Mouse (Mus musculus) stomach, embryonic 16.5 days (tissue): ENCODE data around the gene Trpt1. TPM values are rescaled to one million over a fixed set of nuclear protein-coding genes. Genes with fewer than 3 reads are reported as not detected.

Experiments used
- ATAC-seq: fragments of 200-750 bp; cut with Nextera tagmentation; 2 replicates; pipeline ENCODE4 v1.8.0; 2017; ENCODE audit warnings: moderate number of reproducible peaks, moderate TSS enrichment; ENCODE audit not compliant: insufficient read depth, low FRiP score
- H3K27ac ChIP-seq: fragments of 300-500 bp; sonication (generic); 2 replicates; pipeline ENCODE4 v1.5.1; 2014; ENCODE audit warnings: low read length
- H3K27me3 ChIP-seq: fragments of 300-500 bp; sonication (generic); 2 replicates; pipeline ENCODE4 v1.6.1; 2014; ENCODE audit warnings: low read length, control low read depth, mixed read lengths; ENCODE audit not compliant: control insufficient read depth, insufficient read depth
- H3K36me3 ChIP-seq: fragments of 300-500 bp; sonication (generic); 2 replicates; pipeline ENCODE4 v1.6.1; 2014; ENCODE audit warnings: low read length; ENCODE audit not compliant: control insufficient read depth, insufficient read depth
- H3K4me1 ChIP-seq: fragments of 300-500 bp; sonication (generic); 2 replicates; pipeline ENCODE4 v1.6.1; 2014; ENCODE audit warnings: low read length, control low read depth, mixed read lengths; ENCODE audit not compliant: control insufficient read depth, insufficient read depth
- H3K4me2 ChIP-seq: fragments of 300-500 bp; sonication (generic); 2 replicates; pipeline ENCODE4 v1.6.1; 2014; ENCODE audit warnings: low read depth, low read length, mixed read lengths
- H3K4me3 ChIP-seq: fragments of 300-500 bp; sonication (generic); replicated peaks from 2 replicates; pipeline ENCODE4 v1.5.1; 2014; ENCODE audit warnings: mild to moderate bottlenecking, low read length
- H3K9ac ChIP-seq: fragments of 300-500 bp; sonication (generic); 2 replicates; pipeline ENCODE4 v1.6.1; 2014; ENCODE audit warnings: low read length
- H3K9me3 ChIP-seq: fragments of 300-500 bp; sonication (generic); replicated peaks from 2 replicates; pipeline ENCODE4 v1.6.1; 2016; ENCODE audit warnings: low read length, control low read depth; ENCODE audit not compliant: control insufficient read depth
- WGBS: fragments of 180-500 bp; shearing (Covaris S2); extraction: QIAGEN DNeasy Blood & Tissue Kit; methylation state at CpG from one replicate; pipeline ENCODE4 v1.1.7; 2014; 5-methylcytosine and 5-hydroxymethylcytosine counted together
- polyA plus RNA-seq: library from polyadenylated mRNA; unstranded; fragments of >200 nt; fragmentation: Nextera tagmentation; extraction: Ambion mirVana; gene quantifications from 2 replicates; pipeline ENCODE4 v1.2.1, GENCODE M21; 2015

The Trpt1 gene
- polyA plus RNA-seq, 1 experiment from 2014 or later = 12.0 TPM

DNA sequence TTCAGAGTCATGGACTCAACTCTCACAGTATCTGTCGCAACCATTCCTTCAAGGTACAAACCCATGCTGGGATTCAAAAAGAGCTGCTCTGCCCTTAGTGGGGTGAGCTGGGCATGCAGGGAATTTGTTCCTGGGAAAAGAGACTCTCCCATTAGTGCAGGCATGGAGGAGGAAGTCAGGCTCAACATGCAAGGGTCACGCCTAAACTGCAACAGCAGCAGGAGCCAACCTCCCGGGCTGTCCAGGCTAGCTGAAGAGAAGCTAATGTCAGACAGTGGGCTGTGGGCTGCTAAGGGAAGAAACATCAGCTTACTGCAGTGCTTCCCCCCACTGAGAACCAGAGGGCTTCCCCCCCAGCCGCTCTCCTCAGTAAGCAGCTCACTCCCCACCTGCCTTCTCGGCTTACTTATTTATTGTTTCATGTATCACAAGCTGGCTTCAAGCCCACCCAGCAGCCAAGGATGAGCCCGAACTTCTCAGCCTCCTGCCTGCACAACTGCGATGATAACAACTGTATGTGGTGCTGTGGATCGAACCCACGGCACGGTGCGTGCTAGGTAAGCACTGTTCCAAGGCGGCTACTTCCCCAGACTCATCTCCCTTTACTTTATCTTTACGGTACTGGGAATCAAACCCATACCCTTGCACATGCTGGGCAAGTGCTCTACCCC, 23.5 kb upstream of the Trpt1 start:
- Histone ChIP-seq H3K27me3 (no peaks in the 10 kb centered on the region), H3K27ac (peak overlapping the region; percentile 38; the same call in 1 of the 2 replicates), H3K4me3 (no peak overlapping the region), H3K4me2 (no peak overlapping the region), H3K9me3 (no peaks in the 10 kb centered on the region), H3K4me1 (peaks cover 59% of the 10 kb centered on the region), H3K36me3 (no peaks in the 10 kb centered on the region), H3K9ac (peak overlapping the region; percentile 23; the same call in 1 of the 2 replicates)
- ATAC-seq = no peak
- WGBS = 73% methylated on average over 13 of the region's 13 CpGs

DNA sequence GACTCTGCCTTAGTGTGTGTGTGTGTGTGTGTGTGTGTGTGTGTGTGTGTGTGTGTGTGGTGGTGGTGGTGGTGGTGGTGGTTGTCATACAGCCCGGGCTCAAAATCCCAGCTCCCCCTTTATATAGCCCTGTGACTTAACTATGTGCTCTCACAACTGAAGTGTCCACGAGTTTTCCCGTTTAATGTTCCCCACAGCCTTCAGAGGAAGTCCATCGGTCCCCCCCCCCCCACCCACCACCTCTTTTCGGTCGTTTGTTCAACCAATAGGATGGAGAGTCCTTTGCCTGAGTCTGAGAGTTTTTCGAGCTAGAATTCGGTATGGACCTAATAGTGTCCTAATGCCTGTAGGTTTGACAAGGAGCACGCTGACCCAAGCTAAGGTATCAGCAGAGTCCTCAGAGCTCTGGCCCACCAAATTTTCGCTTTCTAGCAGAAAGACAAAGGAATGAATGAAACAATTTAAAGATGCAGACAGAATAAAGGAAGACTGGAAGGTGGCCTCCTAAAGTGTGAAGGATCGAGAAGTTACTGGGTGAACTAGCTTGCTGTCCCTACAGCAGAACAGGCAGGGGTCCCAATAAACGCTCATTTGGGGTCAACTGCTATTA, 22.2 kb upstream of the Trpt1 start:
- H3K9me3 ChIP-seq = no peaks in the 10 kb centered on the region
- WGBS = 32% methylated on average over 12 of the region's 12 CpGs
- H3K36me3 ChIP-seq = no peaks in the 10 kb centered on the region
- H3K4me3 ChIP-seq = peak overlapping the region; percentile 75
- H3K4me1 ChIP-seq = peaks cover 60% of the 10 kb centered on the region
- ATAC-seq = no peak
- peak overlapping the region; percentile 92 for H3K4me2 ChIP-seq
- H3K27ac ChIP-seq = peak overlapping the region; percentile 97
- H3K9ac ChIP-seq = peak overlapping the region; percentile 89
- H3K27me3 ChIP-seq = no peaks in the 10 kb centered on the region

DNA sequence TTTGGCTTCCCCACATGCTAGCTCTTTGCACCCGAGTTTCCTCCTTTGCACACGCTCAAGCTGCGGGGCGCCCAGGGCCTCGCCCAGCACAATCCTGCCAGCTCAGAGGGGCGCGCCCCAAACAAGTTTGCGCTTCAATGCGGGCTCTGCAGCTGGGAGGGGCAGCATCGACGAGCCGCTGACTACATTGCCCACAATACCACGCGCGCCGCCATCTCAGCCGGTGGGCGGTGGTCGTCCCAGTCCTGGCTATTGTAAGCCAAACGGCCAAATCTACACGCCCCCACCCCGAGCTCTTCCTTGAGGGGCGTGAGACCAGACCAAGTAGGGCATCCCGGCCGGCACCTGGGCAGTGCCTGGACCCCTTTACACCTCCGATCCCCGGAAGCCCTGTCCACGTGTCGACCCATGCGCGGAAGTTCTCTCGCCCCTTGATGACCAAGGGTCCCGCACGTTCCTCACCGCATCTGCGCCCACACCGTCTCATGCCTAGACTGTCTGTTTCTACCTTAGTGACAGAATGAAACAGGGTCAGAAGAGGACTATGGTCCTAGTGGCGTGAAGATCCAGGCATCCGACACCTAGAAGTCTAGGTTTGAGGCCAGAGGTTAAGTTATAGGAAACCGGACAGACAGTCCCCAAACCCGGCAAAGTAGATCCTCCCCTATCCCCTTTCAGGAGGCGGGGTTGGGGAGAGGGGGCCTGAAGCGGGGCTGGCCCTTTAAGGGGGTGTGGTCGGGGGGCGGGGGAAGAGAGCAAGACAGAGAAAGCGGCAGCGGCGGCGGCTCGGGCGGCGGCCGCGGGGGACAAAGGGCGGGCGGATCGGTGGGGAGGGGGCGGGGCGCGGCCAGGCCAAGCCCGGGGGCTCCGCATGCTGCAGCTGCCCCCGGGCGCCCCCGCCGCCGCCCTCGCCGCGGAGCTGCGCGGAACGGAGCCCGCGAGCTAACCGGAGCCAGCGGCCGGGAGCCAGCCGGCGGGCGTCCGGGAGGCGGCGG, 21.4 kb upstream of the Trpt1 start, which contains the start of gene Ppp1r14b:
Ppp1r14b (plus strand) TSS at position 758 of the 995 bp plus-strand sequence.
- H3K9me3 ChIP-seq = no peaks in the 10 kb centered on the region
- H3K4me2 ChIP-seq = peak within 1 kb of the TSS; percentile 92
- WGBS = under 1% methylated on average over 60 of the region's 84 CpGs
- H3K9ac ChIP-seq = peak within 1 kb of the TSS; percentile 89
- ATAC-seq = peak; percentile 67
- peaks cover 66% of the 10 kb centered on the region for H3K4me1 ChIP-seq
- peak within 1 kb of the TSS; percentile 97 for H3K27ac ChIP-seq
- no peaks in the 10 kb centered on the region for H3K36me3 ChIP-seq
- H3K27me3 ChIP-seq = no peaks in the 10 kb centered on the region
- H3K4me3 ChIP-seq = peak within 1 kb of the TSS; percentile 75

- H3K27me3 ChIP-seq = no peaks in the 10 kb centered on the region
- no peaks in the 10 kb centered on the region for H3K36me3 ChIP-seq
- peak within 1 kb of the TSS; percentile 92 for H3K4me2 ChIP-seq
- H3K9me3 ChIP-seq = no peaks in the 10 kb centered on the region
- no peak for ATAC-seq
- H3K27ac ChIP-seq = peak within 1 kb of the TSS; percentile 97
- H3K4me1 ChIP-seq = peaks cover 55% of the 10 kb centered on the region
- H3K9ac ChIP-seq = peak within 1 kb of the TSS; percentile 89
- peak within 1 kb of the TSS; percentile 75 for H3K4me3 ChIP-seq
- under 1% methylated on average over 16 of the region's 16 CpGs for WGBS
Measured at GRCm38 (mm10) chr19:6975537-6976521, 20.1 kb upstream of the Trpt1 start, which contains the start of gene Plcb3. TSS of gene Plcb3 (minus strand) at chr19:6976470.

- no peak for ATAC-seq
- H3K9ac ChIP-seq = peak overlapping the region; percentile 84
- peaks cover 44% of the 10 kb centered on the region for H3K4me1 ChIP-seq
- no peaks in the 10 kb centered on the region for H3K36me3 ChIP-seq
- peak overlapping the region; percentile 89; the same call in 1 of the 2 replicates for H3K4me2 ChIP-seq
- no peaks in the 10 kb centered on the region for H3K27me3 ChIP-seq
- peak overlapping the region; percentile 84 for H3K27ac ChIP-seq
- H3K4me3 ChIP-seq = peak overlapping the region; percentile 68
- WGBS = 73% methylated on average over 13 of the region's 13 CpGs
- no peaks in the 10 kb centered on the region for H3K9me3 ChIP-seq
Measured at GRCm38 (mm10) chr19:6977759-6978638, 17.9 kb upstream of the Trpt1 start.

- peaks cover 43% of the 10 kb centered on the region for H3K4me1 ChIP-seq
- H3K4me2 ChIP-seq = peak overlapping the region; percentile 89
- H3K36me3 ChIP-seq = no peaks in the 10 kb centered on the region
- peak overlapping the region; percentile 84 for H3K27ac ChIP-seq
- ATAC-seq = no peak
- H3K27me3 ChIP-seq = no peaks in the 10 kb centered on the region
- peak overlapping the region; percentile 84 for H3K9ac ChIP-seq
- H3K4me3 ChIP-seq = peak overlapping the region; percentile 68
- 32% methylated on average over 3 of the region's 3 CpGs for WGBS
- H3K9me3 ChIP-seq = no peaks in the 10 kb centered on the region
Measured at GRCm38 (mm10) chr19:6978639-6978974, 17.3 kb upstream of the Trpt1 start.

GRCm38 (mm10) chr19:6979001-6979479, 16.9 kb upstream of the Trpt1 start:
- Histone ChIP-seq H3K4me3 (peak overlapping the region; percentile 68), H3K36me3 (no peaks in the 10 kb centered on the region), H3K27me3 (no peaks in the 10 kb centered on the region), H3K9me3 (no peaks in the 10 kb centered on the region), H3K9ac (peak overlapping the region; percentile 84), H3K4me1 (peaks cover 39% of the 10 kb centered on the region), H3K27ac (peak overlapping the region; percentile 84), H3K4me2 (peak overlapping the region; percentile 89)
- ATAC-seq = no peak
- 4% methylated on average over 11 of the region's 11 CpGs for WGBS
